In genomic region chr13:35968131-35968718, GRCm38 (mm10) we compare ENCODE assay signal across 8 mouse cellular contexts. TPM values are rescaled to one million over a fixed set of nuclear protein-coding genes. Genes with fewer than 3 reads are reported as not detected.
DNase-seq lines count a peak whose midpoint lies in the region; ATAC-seq and TF ChIP-seq lines count a peak whose summit lies in the region.

No protein-coding gene starts in this region.

- peak; percentile 53 for ATAC-seq in heart, embryonic 16.5 days (replicated peaks; ENCODE audit: extremely low read depth, insufficient read depth, low FRiP score)
- ATAC-seq in limb, embryonic 13.5 days (ENCODE audit: low FRiP score, low read depth), result peak; percentile 52
- no peak for ATAC-seq in cerebellum, adult (ENCODE audit: insufficient number of reproducible peaks, low FRiP score, low TSS enrichment)

- H3K27ac ChIP-seq in heart, embryonic 16.5 days (ENCODE audit: low read length), result peak overlapping the region; percentile 15; the same call in 1 of the 2 replicates
- no peak overlapping the region; the same call in 1 of the 2 replicates for H3K27ac ChIP-seq in limb, embryonic 13.5 days
- no peak overlapping the region for H3K27ac ChIP-seq in olfactory bulb, adult 2 months (ENCODE audit: insufficient read depth, low read depth, low read length)

- peaks cover 5% of the 10 kb centered on the region; the same call in 1 of the 2 replicates for H3K4me1 ChIP-seq in heart, embryonic 16.5 days (ENCODE audit: control insufficient read depth, insufficient read depth, low read length)
- H3K4me1 ChIP-seq in limb, embryonic 13.5 days, result peaks cover 12% of the 10 kb centered on the region; the same call in 1 of the 2 replicates
- peaks cover 20% of the 10 kb centered on the region; the same call in 1 of the 2 replicates for H3K4me1 ChIP-seq in olfactory bulb, adult 2 months (ENCODE audit: control insufficient read depth, insufficient read depth, low read length)

- TF ChIP-seq CTCF in olfactory bulb, adult 2 months (IDR thresholded peaks at IDR 0.05; ENCODE audit: insufficient read depth, low read depth, low read length), result no peak

- TF ChIP-seq POLR2A in olfactory bulb, adult 2 months (IDR thresholded peaks at IDR 0.05; ENCODE audit: insufficient read depth, low read depth, low read length), result no peak

- H3K4me3 ChIP-seq in heart, embryonic 16.5 days (ENCODE audit: low read length), result peak overlapping the region; percentile 73
- peak overlapping the region; percentile 65 for H3K4me3 ChIP-seq in limb, embryonic 13.5 days
- H3K4me3 ChIP-seq in olfactory bulb, adult 2 months (ENCODE audit: insufficient read depth, low read depth, low read length), result peak overlapping the region; percentile 48

- peak overlapping the region; percentile 97 for H3K4me2 ChIP-seq in heart, embryonic 16.5 days (ENCODE audit: low read depth, low read length)
- H3K4me2 ChIP-seq in limb, embryonic 13.5 days (replicated peaks), result peak overlapping the region; percentile 100

- peaks cover 13% of the 10 kb centered on the region; the same call in 1 of the 2 replicates for H3K27me3 ChIP-seq in heart, embryonic 16.5 days (ENCODE audit: control insufficient read depth, insufficient read depth, low read length)
- peaks cover 24% of the 10 kb centered on the region for H3K27me3 ChIP-seq in limb, embryonic 13.5 days

- under 1% methylated on average over 38 of the region's 38 CpGs for WGBS in heart, embryonic 16.5 days
- WGBS in limb, embryonic 13.5 days, result under 1% methylated on average over 38 of the region's 38 CpGs
- under 1% methylated on average over 38 of the region's 38 CpGs for WGBS in olfactory bulb, adult 2 months

- DNase-seq in frontal cortex, postnatal 36 days (ENCODE audit: low spot score in 2 of 2), result peak; percentile 14 to 31
- no peak for DNase-seq in frontal cortex, postnatal 14 days (ENCODE audit: low spot score in 2 of 2)
- DNase-seq in urinary bladder, adult 2 months (ENCODE audit: low spot score), result peak; percentile 27
- DNase-seq in urinary bladder, postnatal 10 days (ENCODE audit: low spot score), result no peak

- no peaks in the 10 kb centered on the region for H3K36me3 ChIP-seq in heart, embryonic 16.5 days (ENCODE audit: control insufficient read depth, insufficient read depth)
- H3K36me3 ChIP-seq in limb, embryonic 13.5 days, result no peaks in the 10 kb centered on the region

- peak overlapping the region; percentile 70 for H3K9ac ChIP-seq in heart, embryonic 16.5 days (ENCODE audit: low read length)
- peak overlapping the region; percentile 77 for H3K9ac ChIP-seq in limb, embryonic 13.5 days

- H3K9me3 ChIP-seq in heart, embryonic 16.5 days (replicated peaks; ENCODE audit: control insufficient read depth, low read length), result no peaks in the 10 kb centered on the region
- H3K9me3 ChIP-seq in limb, embryonic 13.5 days, result no peaks in the 10 kb centered on the region

RNA-seq across cellular contexts. Expression of gene Ppp1r3g, which starts 9.6 kb away (rescaled TPM):
- polyA plus RNA-seq in urinary bladder, adult 2 months (2012; rRNA removed), result 0.04 and 0.16 TPM in 2 replicates
- polyA plus RNA-seq in heart, embryonic 16.5 days (2015; fragmentation: Nextera tagmentation; extraction: Ambion mirVana), result 4.6 and 6.7 TPM in 2 replicates
- 3.3 and 3.7 TPM in 2 replicates for polyA plus RNA-seq in limb, embryonic 13.5 days (2015; fragmentation: Nextera tagmentation; extraction: Ambion mirVana)
- polyA plus RNA-seq in olfactory bulb, adult 2 months (2012; ENCODE audit: insufficient read depth, insufficient read length, low replicate concordance, missing spikeins), result not detected in 2 replicates

Comparison
In these comparisons a context has a peak if more than half of its experiments do, and no peak if none do; other contexts are left out.
1. DNase-seq: peak in frontal cortex, postnatal 36 days (2 of 2) and urinary bladder, adult 2 months (single experiment); none in frontal cortex, postnatal 14 days (0 of 2) and urinary bladder, postnatal 10 days (single experiment).
2. Peak in every context shown above with its lines, with median percentiles within 50 percentile points of each other: H3K4me3 ChIP-seq.